15 mouse cellular contexts compared by ENCODE assay signal in the genomic region with DNA sequence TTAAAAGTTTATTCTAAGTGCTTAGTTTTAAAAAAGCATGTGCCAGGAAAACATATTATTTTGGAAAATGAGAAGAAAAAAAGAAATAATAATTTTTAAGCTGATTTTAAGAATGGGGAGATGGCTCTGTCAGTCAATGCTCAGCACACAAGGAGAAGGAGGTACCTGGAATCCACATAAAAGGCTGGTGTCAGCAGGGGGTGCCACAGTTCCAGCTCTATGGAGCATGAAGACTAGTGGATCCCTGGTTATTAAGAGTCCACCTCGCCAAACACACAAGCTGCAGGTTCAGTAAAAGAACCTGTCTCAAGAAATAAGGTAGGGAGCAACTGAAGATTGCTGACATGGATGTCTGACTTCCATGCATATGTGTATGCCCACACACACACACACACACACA.
DNase-seq lines count a peak whose midpoint lies in the region; ATAC-seq and TF ChIP-seq lines count a peak whose summit lies in the region.
"Had no signal": no experiment of that assay in that cellular context is flagged by ENCODE, and none has a peak within 500 bp of the region (broad histone marks: within the 10 kb centered on the region; RNA-seq: fewer than 3 reads in every experiment).

No protein-coding gene starts in this region.

- WGBS in intestine, postnatal 0 days = 59% methylated on average over 1 of the region's 1 CpGs
- 68% methylated on average over 1 of the region's 1 CpGs for WGBS in intestine, embryonic 15.5 days
- 36% methylated on average over 1 of the region's 1 CpGs for WGBS in midbrain, postnatal 0 days
- 43% methylated on average over 1 of the region's 1 CpGs for WGBS in midbrain, embryonic 13.5 days
- 50% methylated on average over 1 of the region's 1 CpGs for WGBS in hindbrain, embryonic 13.5 days

- H3K4me2 ChIP-seq in intestine, postnatal 0 days (replicated peaks; ENCODE audit: low read depth) = no peak overlapping the region
- no peak overlapping the region for H3K4me2 ChIP-seq in intestine, embryonic 15.5 days (replicated peaks)
- no peak overlapping the region for H3K4me2 ChIP-seq in midbrain, postnatal 0 days (ENCODE audit: low read depth, low read length, poor library complexity, severe bottlenecking)
- H3K4me2 ChIP-seq in midbrain, embryonic 13.5 days (replicated peaks) = no peak overlapping the region
- no peak overlapping the region for H3K4me2 ChIP-seq in hindbrain, embryonic 13.5 days
- H3K4me2 ChIP-seq: embryonic facial prominence, embryonic 15.5 days; hindbrain, embryonic 12.5 days; limb, embryonic 12.5 days had no signal

- no peak overlapping the region for H3K4me3 ChIP-seq in intestine, postnatal 0 days (ENCODE audit: low read depth, low read length)
- H3K4me3 ChIP-seq in intestine, embryonic 15.5 days (replicated peaks) = no peak overlapping the region
- no peak overlapping the region for H3K4me3 ChIP-seq in midbrain, postnatal 0 days (ENCODE audit: low read depth, low read length)
- no peak overlapping the region for H3K4me3 ChIP-seq in midbrain, embryonic 13.5 days (replicated peaks)
- no peak overlapping the region for H3K4me3 ChIP-seq in hindbrain, embryonic 13.5 days
- H3K4me3 ChIP-seq: embryonic facial prominence, embryonic 15.5 days; hindbrain, embryonic 12.5 days; limb, embryonic 12.5 days had no signal

- no peaks in the 10 kb centered on the region for H3K36me3 ChIP-seq in intestine, postnatal 0 days (ENCODE audit: control insufficient read depth, insufficient read depth)
- H3K36me3 ChIP-seq in intestine, embryonic 15.5 days = no peaks in the 10 kb centered on the region
- H3K36me3 ChIP-seq in midbrain, postnatal 0 days (ENCODE audit: insufficient read depth, low read length) = no peaks in the 10 kb centered on the region
- no peaks in the 10 kb centered on the region for H3K36me3 ChIP-seq in midbrain, embryonic 13.5 days
- no peaks in the 10 kb centered on the region for H3K36me3 ChIP-seq in hindbrain, embryonic 13.5 days
- H3K36me3 ChIP-seq: embryonic facial prominence, embryonic 15.5 days; hindbrain, embryonic 12.5 days; limb, embryonic 12.5 days had no signal

- no peaks in the 10 kb centered on the region for H3K9me3 ChIP-seq in intestine, postnatal 0 days (ENCODE audit: control insufficient read depth)
- no peaks in the 10 kb centered on the region for H3K9me3 ChIP-seq in intestine, embryonic 15.5 days
- no peaks in the 10 kb centered on the region for H3K9me3 ChIP-seq in midbrain, postnatal 0 days (ENCODE audit: low read length)
- H3K9me3 ChIP-seq in midbrain, embryonic 13.5 days = no peaks in the 10 kb centered on the region
- 0 out of 2 replicates have a peak, but pooled peaks cover 4% of the 10 kb centered on the region for H3K9me3 ChIP-seq in hindbrain, embryonic 13.5 days
- H3K9me3 ChIP-seq: embryonic facial prominence, embryonic 15.5 days; hindbrain, embryonic 12.5 days; limb, embryonic 12.5 days had no signal

- peak; percentile 10 for DNase-seq in midbrain, postnatal 0 days (ENCODE audit: low spot score)
- DNase-seq in heart, postnatal 4 days = peak; percentile 33
- DNase-seq in kidney, postnatal 4 days = peak; percentile 63 to 72
- DNase-seq: cerebellum, adult 9-11 months; forebrain, postnatal 0 days; gastrocnemius, postnatal 25 days; spleen, adult 18-20 months; thymus, adult 18-20 months had no signal

- no peaks in the 10 kb centered on the region; the same call in 1 of the 2 replicates for H3K27me3 ChIP-seq in intestine, postnatal 0 days (replicated peaks; ENCODE audit: control insufficient read depth, insufficient read depth, low read length)
- H3K27me3 ChIP-seq in intestine, embryonic 15.5 days (replicated peaks) = no peaks in the 10 kb centered on the region
- H3K27me3 ChIP-seq in midbrain, postnatal 0 days (ENCODE audit: insufficient read depth, low read length) = no peaks in the 10 kb centered on the region
- H3K27me3 ChIP-seq in midbrain, embryonic 13.5 days = no peaks in the 10 kb centered on the region
- H3K27me3 ChIP-seq in hindbrain, embryonic 13.5 days = no peaks in the 10 kb centered on the region
- H3K27me3 ChIP-seq: embryonic facial prominence, embryonic 15.5 days; hindbrain, embryonic 12.5 days; limb, embryonic 12.5 days had no signal

- TF ChIP-seq CTCF in intestine, postnatal 0 days (IDR thresholded peaks at IDR 0.05; ENCODE audit: low read depth) = peak; percentile 54
- no peak; the same call in 1 of the 2 replicates for TF ChIP-seq CTCF in midbrain, postnatal 0 days (IDR thresholded peaks at IDR 0.05)

- no peak for ATAC-seq in intestine, postnatal 0 days
- no peak for ATAC-seq in intestine, embryonic 15.5 days
- no peak for ATAC-seq in midbrain, postnatal 0 days (ENCODE audit: low FRiP score)
- no peak for ATAC-seq in midbrain, embryonic 13.5 days
- no peak for ATAC-seq in hindbrain, embryonic 13.5 days (ENCODE audit: low FRiP score)
- ATAC-seq: forebrain, postnatal 0 days had no signal

- no peak overlapping the region for H3K27ac ChIP-seq in intestine, postnatal 0 days (ENCODE audit: low read depth, low read length)
- no peak overlapping the region for H3K27ac ChIP-seq in intestine, embryonic 15.5 days
- H3K27ac ChIP-seq in midbrain, postnatal 0 days (ENCODE audit: low read depth, low read length) = no peak overlapping the region
- H3K27ac ChIP-seq in midbrain, embryonic 13.5 days = no peak overlapping the region
- H3K27ac ChIP-seq in hindbrain, embryonic 13.5 days = no peak overlapping the region
- H3K27ac ChIP-seq: embryonic facial prominence, embryonic 15.5 days; hindbrain, embryonic 12.5 days; limb, embryonic 12.5 days had no signal

- H3K9ac ChIP-seq in intestine, postnatal 0 days (ENCODE audit: low read depth, low read length) = no peak overlapping the region
- no peak overlapping the region for H3K9ac ChIP-seq in intestine, embryonic 15.5 days
- H3K9ac ChIP-seq in midbrain, postnatal 0 days (replicated peaks; ENCODE audit: low read length, poor library complexity, severe bottlenecking) = no peak overlapping the region
- H3K9ac ChIP-seq in midbrain, embryonic 13.5 days (replicated peaks) = no peak overlapping the region
- H3K9ac ChIP-seq in hindbrain, embryonic 13.5 days = no peak overlapping the region
- H3K9ac ChIP-seq: embryonic facial prominence, embryonic 15.5 days; forebrain, postnatal 0 days; hindbrain, embryonic 12.5 days; limb, embryonic 12.5 days had no signal

- H3K4me1 ChIP-seq in intestine, postnatal 0 days (replicated peaks; ENCODE audit: control insufficient read depth, insufficient read depth, low read length) = no peaks in the 10 kb centered on the region
- H3K4me1 ChIP-seq in intestine, embryonic 15.5 days (replicated peaks) = no peaks in the 10 kb centered on the region
- H3K4me1 ChIP-seq in midbrain, postnatal 0 days (ENCODE audit: insufficient read depth, low read length) = no peaks in the 10 kb centered on the region
- no peaks in the 10 kb centered on the region for H3K4me1 ChIP-seq in midbrain, embryonic 13.5 days (replicated peaks)
- no peaks in the 10 kb centered on the region for H3K4me1 ChIP-seq in hindbrain, embryonic 13.5 days (replicated peaks)
- H3K4me1 ChIP-seq: embryonic facial prominence, embryonic 15.5 days; hindbrain, embryonic 12.5 days; limb, embryonic 12.5 days had no signal

Comparison
In these comparisons a context has a peak if more than half of its experiments do, and no peak if none do; other contexts are left out.
1. DNase-seq: peak in every context shown above with its lines; median percentile 68 in kidney, postnatal 4 days; 33 in heart, postnatal 4 days; 10 in midbrain, postnatal 0 days.